Mouse (Mus musculus) bone marrow macrophage, adult 2 months (primary cell): ENCODE measurements around the gene Vmn2r16.

Experiments
- CTCF ChIP-seq: IDR thresholded peaks from 2 replicates; pipeline ENCODE4 v1.5.1; 2012; ENCODE audit warnings: low read depth, mild to moderate bottlenecking, low read length, moderate library complexity
- POLR2A ChIP-seq: IDR thresholded peaks from 2 replicates; pipeline ENCODE4 v1.6.1; 2012; ENCODE audit warnings: mild to moderate bottlenecking, low read depth, low read length, borderline replicate concordance

GRCm38 (mm10) chr5:109294655-109295054 lies 35.3 kb upstream of the Vmn2r16 start:
- TF ChIP-seq POLR2A (no peak), CTCF (no peak)
